ENCODE assay signal across 22 mouse cellular contexts in genomic region chr17:77210947-77211346, GRCm38 (mm10).
"Had no signal": no experiment of that assay in that cellular context is flagged by ENCODE, and none has a peak within 500 bp of the region (broad histone marks: within the 10 kb centered on the region; RNA-seq: fewer than 3 reads in every experiment).

No protein-coding gene starts in this region.

- H3K27ac ChIP-seq: limb, embryonic 12.5 days; limb, embryonic 15.5 days; liver, embryonic 14.5 days; midbrain, embryonic 10.5 days; midbrain, embryonic 13.5 days; stomach, embryonic 15.5 days had no signal

- H3K4me1 ChIP-seq: limb, embryonic 12.5 days; limb, embryonic 15.5 days; megakaryocyte, embryonic 14.5 days; midbrain, embryonic 10.5 days; midbrain, embryonic 13.5 days; stomach, embryonic 15.5 days had no signal

- DNase-seq: kidney, adult 18-20 months; kidney, adult 9 months; kidney, postnatal 14 days; kidney, postnatal 4 days; left cerebral cortex, postnatal 4 days; liver, postnatal 0 days; retina, postnatal 1 day; right cerebral cortex, postnatal 25 days; spleen, adult 18-20 months; thymus, postnatal 25 days had no signal

- H3K9me3 ChIP-seq: limb, embryonic 12.5 days; limb, embryonic 15.5 days; midbrain, embryonic 10.5 days; midbrain, embryonic 13.5 days; stomach, embryonic 15.5 days had no signal

- H3K4me3 ChIP-seq: limb, embryonic 12.5 days; limb, embryonic 15.5 days; megakaryocyte, embryonic 14.5 days; midbrain, embryonic 10.5 days; midbrain, embryonic 13.5 days; myocyte; stomach, embryonic 15.5 days had no signal

- H3K36me3 ChIP-seq: limb, embryonic 12.5 days; limb, embryonic 15.5 days; midbrain, embryonic 10.5 days; midbrain, embryonic 13.5 days; stomach, embryonic 15.5 days had no signal

- H3K27me3 ChIP-seq: limb, embryonic 12.5 days; limb, embryonic 15.5 days; megakaryocyte, embryonic 14.5 days; midbrain, embryonic 13.5 days; stomach, embryonic 15.5 days had no signal

- ATAC-seq: inflammation-experienced regulatory T-cells, adult 6 months; intestine, embryonic 16.5 days; liver, postnatal 0 days; midbrain, embryonic 13.5 days; midbrain, embryonic 16.5 days had no signal

- H3K9ac ChIP-seq: limb, embryonic 12.5 days; limb, embryonic 15.5 days; liver, embryonic 14.5 days; liver, postnatal 0 days; midbrain, embryonic 13.5 days; stomach, embryonic 15.5 days had no signal

- H3K4me2 ChIP-seq: limb, embryonic 12.5 days; limb, embryonic 15.5 days; liver, embryonic 11.5 days; midbrain, embryonic 13.5 days; stomach, embryonic 15.5 days had no signal
